Mouse (Mus musculus) cerebellum, postnatal 4 days (tissue): Measurements from ENCODE around the gene Hpcal1.
"Not testable (repeated sequence)": the region's sequence is repeated elsewhere in the genome, so short reads cannot be mapped to it uniquely, and the experiment has no call there.

Source experiments
- DNase-seq, 2 experiments: peaks; one replicate each; pipeline ENCODE4 v3.0.0; 2022; ENCODE audit warnings: low spot score in 2 of 2, mixed read lengths in 1 of 2

The Hpcal1 gene

DNA sequence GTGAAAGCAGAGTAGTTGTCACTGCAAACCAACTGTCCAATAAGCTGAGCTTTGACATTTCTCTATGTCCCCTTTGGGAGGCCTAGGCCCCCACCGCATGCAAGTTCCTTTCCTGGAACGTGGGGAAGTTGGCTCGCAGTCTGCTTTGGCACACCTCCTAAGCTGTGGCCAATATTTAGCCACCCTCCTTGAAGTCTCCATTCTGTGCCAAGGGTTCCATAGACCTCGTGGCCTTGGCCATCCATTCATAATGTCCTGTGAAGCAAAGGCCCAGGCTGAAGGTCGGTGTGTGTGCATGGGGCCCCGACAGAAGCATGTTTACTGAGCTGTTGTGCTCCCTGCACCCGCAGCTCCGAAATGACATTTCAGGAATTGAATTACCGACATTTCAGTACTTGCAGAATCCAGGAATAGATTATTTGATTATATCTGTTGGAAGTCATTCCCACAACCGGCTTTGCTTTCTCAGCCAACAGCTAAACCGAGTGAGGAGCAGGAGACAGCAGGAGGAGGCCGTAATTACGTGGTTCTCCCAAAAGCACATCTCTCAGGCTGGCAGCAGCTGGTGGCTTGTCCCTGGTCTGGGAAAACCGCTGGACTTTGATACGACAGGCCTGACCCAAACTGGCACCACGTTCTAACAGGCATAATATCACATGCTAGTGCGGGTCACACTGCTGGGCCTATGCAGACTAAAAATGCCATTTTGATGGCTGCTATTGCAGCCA is 51.1 kb downstream of the Hpcal1 start:
- no peak for DNase-seq

DNA sequence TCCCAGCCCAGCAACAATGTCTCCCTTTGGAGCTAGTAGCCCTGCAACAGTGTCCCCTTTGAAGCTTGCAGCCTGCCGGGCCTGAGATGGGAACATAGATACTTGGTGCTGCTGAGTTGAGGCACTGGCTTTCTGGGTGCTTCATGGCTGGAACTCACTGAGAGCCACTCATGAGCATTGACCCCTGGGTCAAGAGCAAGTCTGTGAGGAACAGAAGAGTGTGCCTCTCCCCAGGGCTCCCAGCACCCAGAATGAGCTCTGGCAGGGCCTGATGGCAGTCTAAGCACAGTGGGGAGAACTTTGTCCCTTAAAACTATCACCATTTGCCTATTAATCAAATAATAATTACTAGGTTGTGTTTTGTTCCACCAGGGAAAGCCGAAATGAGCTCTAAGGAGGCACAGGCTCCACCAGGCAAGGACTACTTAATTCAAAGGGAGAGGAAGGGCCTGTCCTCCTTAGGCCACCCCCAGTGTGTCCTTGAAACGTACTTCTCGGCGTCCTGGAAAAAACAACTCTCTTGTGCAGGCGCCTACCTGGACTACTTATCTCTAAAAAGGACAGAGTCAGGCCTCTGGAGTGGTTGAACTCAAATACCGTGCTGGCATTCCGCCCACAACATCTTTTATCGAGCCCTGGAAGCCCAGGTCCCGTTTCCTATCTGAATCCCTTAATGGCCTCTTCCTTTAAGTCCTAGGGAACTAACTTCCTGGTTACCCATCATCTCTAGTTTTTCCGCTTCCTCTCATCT is 52.1 kb downstream of the Hpcal1 start:
- DNase-seq, result no peak

GRCm38 (mm10) chr12:17745431-17745830 is 54.8 kb downstream of the Hpcal1 start:
- DNase-seq, result no peak

GRCm38 (mm10) chr12:17746725-17747124 is 56.1 kb downstream of the Hpcal1 start:
- peak in 1 of 2 experiments; percentile 78 for DNase-seq

- no peak for DNase-seq
Measured at GRCm38 (mm10) chr12:17747191-17748154, 56.8 kb downstream of the Hpcal1 start.

DNA sequence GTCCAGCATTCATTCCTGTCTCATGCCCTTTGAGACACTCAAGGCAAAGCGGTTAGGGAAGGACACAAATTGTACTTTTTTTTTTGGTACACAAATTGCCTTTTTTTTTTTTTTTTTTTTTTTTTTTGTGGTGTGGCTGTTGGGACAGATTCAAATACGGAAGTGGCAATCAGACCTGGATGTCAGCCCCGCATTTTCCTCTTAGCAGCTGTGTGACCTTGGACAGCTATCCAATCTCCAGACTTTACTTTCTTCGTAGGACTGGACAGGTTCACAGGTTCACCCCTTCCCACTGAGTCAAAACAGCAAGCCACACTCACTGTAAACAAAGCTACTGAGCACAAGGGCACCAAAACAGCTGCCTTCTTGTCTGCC is 57.5 kb downstream of the Hpcal1 start:
- no peak for DNase-seq

- DNase-seq, result no peak
Measured at GRCm38 (mm10) chr12:17749784-17750183, 59.1 kb downstream of the Hpcal1 start.

DNA sequence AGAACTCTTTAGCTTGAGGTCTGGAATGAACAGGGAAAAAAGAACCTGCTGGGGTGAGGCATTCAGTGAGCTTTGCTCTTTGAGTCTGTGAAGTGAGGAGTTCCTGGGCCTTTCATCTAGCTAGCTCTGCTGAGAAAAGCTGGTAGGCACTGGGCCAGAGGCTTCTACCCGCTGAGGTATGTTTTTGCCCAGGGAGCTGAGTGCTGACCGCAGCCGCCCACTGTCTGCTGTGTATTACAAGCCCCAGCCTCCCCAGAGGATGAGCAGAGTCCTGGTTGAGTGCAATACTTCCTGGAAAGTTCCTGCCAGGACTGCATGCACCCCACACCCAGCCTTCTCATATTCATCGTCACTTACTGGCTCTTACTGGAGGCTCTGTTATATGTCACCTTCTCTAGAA is 59.8 kb downstream of the Hpcal1 start:
- DNase-seq, result no peak

DNA sequence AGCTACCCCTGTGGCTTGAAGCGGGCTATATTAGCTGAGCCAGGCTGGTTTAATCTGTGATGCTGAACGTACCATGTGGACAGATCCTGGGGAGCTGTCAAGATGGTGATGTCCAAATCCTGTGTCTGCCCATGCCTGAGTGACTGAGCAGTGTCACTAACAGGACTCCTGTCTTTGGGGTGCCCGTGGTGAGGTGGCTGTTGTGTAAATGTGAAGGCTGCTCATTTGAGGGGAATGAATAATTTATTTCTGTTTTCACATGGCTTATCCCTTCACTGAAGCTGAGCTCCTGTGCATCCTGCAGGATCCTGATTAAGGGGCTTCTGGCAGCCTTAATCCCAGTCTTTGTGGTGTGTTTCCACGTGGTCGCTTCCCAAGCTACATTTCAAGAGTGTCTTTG is 62.2 kb downstream of the Hpcal1 start:
- DNase-seq, result no peak

GRCm38 (mm10) chr12:17754771-17755170 is 64.1 kb downstream of the Hpcal1 start:
- no peak for DNase-seq

- DNase-seq, result no peak
Measured at GRCm38 (mm10) chr12:17756891-17757290, 66.2 kb downstream of the Hpcal1 start.

DNA sequence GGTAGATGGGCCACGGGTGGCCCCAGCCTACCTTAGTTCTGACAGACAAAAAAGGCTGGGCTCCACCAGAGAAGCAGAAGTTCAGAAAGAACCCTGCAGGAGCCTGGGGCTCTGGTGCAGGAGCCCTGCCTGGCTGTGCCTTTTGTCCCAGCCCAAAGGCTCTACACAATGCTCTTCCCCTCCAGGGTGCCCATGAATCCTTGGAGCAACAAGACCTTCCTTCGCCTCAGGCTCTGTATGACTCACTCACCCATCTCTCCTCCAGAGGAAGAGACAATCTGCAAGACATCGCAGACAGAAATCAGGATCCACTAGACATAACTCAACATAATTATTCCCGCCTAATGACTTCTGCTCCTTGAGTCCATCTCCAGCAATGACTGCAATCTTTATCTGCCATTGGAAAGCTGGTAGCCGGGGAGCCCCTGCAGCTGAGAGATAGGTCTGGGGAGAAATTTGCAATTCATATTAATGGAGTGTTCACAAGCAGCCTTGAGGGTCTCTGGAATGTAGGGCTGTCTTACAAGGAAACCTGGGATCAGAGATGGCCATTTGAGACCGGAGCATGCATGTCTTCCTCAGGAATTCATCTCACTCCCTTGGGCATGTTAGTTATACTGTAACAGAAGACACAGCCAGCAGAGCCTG is 71.8 kb downstream of the Hpcal1 start:
- DNase-seq, result no peak

DNA sequence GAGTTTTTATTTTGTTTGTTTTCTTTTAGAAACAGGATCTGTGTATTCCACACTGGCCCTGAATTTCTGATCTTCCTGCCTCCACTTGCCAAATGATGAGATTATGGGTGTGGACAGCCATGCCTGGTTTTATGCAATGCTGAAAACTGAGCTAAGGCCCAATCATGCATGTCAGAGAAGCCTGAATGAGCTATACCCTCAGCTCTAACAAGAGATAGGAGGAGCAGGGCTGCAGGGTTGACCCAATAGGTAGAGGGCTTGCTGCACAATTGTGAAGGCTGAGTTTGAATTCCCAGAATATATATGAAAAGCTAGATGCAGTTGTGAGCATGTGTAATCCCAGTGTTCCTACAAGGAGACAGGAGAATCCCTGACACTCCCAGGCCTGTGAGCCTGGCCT is 72.4 kb downstream of the Hpcal1 start:
- no peak for DNase-seq

- no peak for DNase-seq
Measured at GRCm38 (mm10) chr12:17764005-17764404, 73.3 kb downstream of the Hpcal1 start.

DNA sequence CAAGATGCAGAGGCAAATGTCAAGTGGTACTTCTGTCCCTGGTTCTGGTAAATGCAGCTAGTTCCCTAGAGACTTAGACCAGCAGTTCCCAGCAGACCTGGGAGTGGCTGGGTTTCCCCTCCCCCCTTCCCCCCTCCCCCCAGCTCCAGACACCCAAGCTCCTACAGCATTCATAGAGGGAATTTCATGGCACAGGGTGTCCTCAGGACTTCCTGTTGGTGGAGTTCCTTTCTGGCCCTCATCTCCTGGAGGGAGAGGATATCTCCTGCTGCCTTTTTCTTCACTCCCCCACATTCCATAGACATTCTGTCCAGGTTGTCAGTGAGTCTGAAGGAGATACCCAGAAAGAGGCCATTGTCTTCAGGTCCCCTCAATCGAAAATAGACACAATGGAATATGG is 76.9 kb downstream of the Hpcal1 start:
- DNase-seq, result not testable (repeated sequence)

- DNase-seq, result no peak
Measured at GRCm38 (mm10) chr12:17769476-17770172, 79.0 kb downstream of the Hpcal1 start.

- no peak for DNase-seq
Measured at GRCm38 (mm10) chr12:17770538-17770937, 79.9 kb downstream of the Hpcal1 start.

DNA sequence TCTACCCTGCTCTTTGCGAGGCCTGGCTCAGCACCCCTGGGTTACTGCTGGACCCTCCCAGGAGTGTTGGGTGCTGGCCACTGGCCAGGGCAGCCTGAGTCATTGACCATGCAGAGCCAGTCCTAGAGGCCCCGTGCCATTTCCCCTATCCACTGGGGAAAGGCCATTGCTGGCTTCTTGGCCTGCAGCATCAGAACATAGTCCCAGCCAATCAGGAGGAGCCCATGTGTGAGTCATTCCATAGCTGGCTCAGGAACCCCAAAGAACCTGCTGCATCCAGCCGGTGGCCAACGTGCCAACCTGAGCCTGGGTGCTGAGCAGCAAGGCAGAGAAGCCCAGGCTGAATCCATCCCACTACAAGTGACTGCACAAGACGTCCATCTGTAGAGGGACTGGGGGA is 83.1 kb downstream of the Hpcal1 start:
- DNase-seq, result not testable (repeated sequence)

- DNase-seq, result not testable (repeated sequence)
Measured at GRCm38 (mm10) chr12:17774842-17775241, 84.2 kb downstream of the Hpcal1 start.

GRCm38 (mm10) chr12:17778320-17778719 is 87.7 kb downstream of the Hpcal1 start:
- peak in 1 of 2 experiments; percentile 11 for DNase-seq

GRCm38 (mm10) chr12:17779093-17779492 is 88.4 kb downstream of the Hpcal1 start:
- no peak for DNase-seq
